Mouse (Mus musculus): Measurements from ENCODE around the gene Urgcp.

DNA sequence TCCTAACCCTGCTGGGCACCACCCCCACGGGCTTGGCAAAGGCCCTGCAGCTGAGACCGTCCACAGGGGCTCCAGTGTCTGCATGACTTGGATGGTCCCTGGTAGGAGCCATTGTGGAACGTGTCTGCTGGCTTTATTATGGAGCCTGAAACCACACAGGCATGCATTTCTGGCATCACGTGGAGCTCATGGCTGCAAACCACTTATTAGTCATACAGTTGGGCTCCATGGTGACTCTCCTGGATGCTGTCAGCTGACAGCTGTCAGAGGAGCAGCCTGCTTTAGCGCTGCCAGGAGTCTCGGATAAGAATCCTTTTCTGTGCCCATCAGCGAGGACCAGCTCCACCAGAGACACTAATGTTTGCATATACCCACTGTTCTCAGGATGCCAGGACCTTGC lies 33.5 kb upstream of the Urgcp start:
- TF ChIP-seq GATA1 (IDR thresholded peaks at IDR 0.05; ENCODE audit: low read length) (no peak), TAL1 (IDR thresholded peaks at IDR 0.05; ENCODE audit: low read length) (no peak)
